Mouse (Mus musculus) lung, embryonic 14.5 days (tissue): Measurements from ENCODE around the gene Antxr2. TPM values are rescaled to one million over a fixed set of nuclear protein-coding genes. Genes with fewer than 3 reads are reported as not detected.

Experiments
- ATAC-seq: fragments of 200-750 bp; cut with Nextera tagmentation; 2 replicates; pipeline ENCODE4 v1.8.0; 2017; ENCODE audit warnings: mild to moderate bottlenecking, moderate TSS enrichment, moderate library complexity; ENCODE audit not compliant: insufficient read depth
- DNase-seq: peaks from one replicate; pipeline ENCODE4 v3.0.0-alpha.2; 2015
- H3K27ac ChIP-seq: fragments of 300-500 bp; sonication (generic); 2 replicates; pipeline ENCODE4 v1.5.1; 2014; ENCODE audit warnings: low read depth, mild to moderate bottlenecking, moderate library complexity
- H3K27me3 ChIP-seq: fragments of 300-500 bp; sonication (generic); 2 replicates; pipeline ENCODE4 v1.6.1; 2014; ENCODE audit warnings: low read length, control low read depth; ENCODE audit not compliant: insufficient read depth
- H3K36me3 ChIP-seq: fragments of 300-500 bp; sonication (generic); 2 replicates; pipeline ENCODE4 v1.6.1; 2014; ENCODE audit warnings: control low read depth; ENCODE audit not compliant: insufficient read depth
- H3K4me1 ChIP-seq: fragments of 300-500 bp; sonication (generic); 2 replicates; pipeline ENCODE4 v1.6.1; 2014; ENCODE audit warnings: antibody characterized with exemption, control low read depth; ENCODE audit not compliant: insufficient read depth
- H3K4me2 ChIP-seq: fragments of 300-500 bp; sonication (generic); 2 replicates; pipeline ENCODE4 v1.6.1; 2014; ENCODE audit warnings: mild to moderate bottlenecking
- H3K4me3 ChIP-seq: fragments of 300-500 bp; sonication (generic); 2 replicates; pipeline ENCODE4 v1.5.1; 2014; ENCODE audit warnings: low read depth, low read length
- H3K9ac ChIP-seq: fragments of 300-500 bp; sonication (generic); 2 replicates; pipeline ENCODE4 v1.6.1; 2014
- H3K9me3 ChIP-seq: fragments of 300-500 bp; sonication (generic); 2 replicates; pipeline ENCODE4 v1.6.1; 2016; ENCODE audit warnings: low read depth, low read length, control low read depth
- CTCF ChIP-seq: IDR thresholded peaks from 2 replicates; pipeline ENCODE4 v1.5.1; 2016; ENCODE audit warnings: antibody characterized with exemption, low read depth
- WGBS: fragments of 180-500 bp; shearing (Covaris S2); extraction: QIAGEN DNeasy Blood & Tissue Kit; methylation state at CpG from one replicate; pipeline ENCODE4 v1.1.7; 2014; 5-methylcytosine and 5-hydroxymethylcytosine counted together
- polyA plus RNA-seq: library from polyadenylated mRNA; unstranded; fragments of >200 nt; fragmentation: Nextera tagmentation; extraction: Ambion mirVana; gene quantifications from 2 replicates; pipeline ENCODE4 v1.2.1, GENCODE M21; 2014

Antxr2 gene
- polyA plus RNA-seq, 1 experiment from 2014 or later = 36.5 TPM

DNA sequence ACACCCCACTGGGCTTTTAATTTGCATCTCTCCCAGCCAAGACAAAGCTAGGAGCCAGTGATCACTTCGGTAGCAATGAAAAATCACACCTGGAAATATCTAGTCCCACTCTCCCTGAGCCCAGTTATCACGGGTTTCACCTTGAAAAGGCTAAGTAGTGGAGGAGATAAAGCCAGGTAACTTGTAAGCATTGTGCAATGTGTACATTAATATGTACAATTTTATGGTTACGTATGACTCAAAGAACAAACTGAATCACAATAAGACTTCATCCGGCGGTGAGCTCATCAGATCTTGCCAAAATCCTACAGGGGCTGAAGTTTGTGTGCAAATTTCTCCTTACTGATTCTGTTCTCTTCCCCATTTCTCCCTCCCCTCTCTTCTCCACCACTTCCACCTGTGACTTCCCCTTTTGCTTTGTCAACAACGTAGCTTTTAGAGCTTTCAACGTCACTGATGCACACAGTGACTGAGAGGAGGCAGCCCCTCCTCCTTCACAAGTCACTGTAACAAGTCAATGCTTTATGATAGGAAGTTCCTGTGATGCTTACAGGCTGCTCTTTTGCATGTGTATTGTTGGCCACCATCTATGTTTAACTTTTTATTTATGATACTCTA lies 2.1 kb upstream of the Antxr2 start:
- WGBS = 55% methylated on average over 7 of the region's 7 CpGs
- no peak for DNase-seq

DNA sequence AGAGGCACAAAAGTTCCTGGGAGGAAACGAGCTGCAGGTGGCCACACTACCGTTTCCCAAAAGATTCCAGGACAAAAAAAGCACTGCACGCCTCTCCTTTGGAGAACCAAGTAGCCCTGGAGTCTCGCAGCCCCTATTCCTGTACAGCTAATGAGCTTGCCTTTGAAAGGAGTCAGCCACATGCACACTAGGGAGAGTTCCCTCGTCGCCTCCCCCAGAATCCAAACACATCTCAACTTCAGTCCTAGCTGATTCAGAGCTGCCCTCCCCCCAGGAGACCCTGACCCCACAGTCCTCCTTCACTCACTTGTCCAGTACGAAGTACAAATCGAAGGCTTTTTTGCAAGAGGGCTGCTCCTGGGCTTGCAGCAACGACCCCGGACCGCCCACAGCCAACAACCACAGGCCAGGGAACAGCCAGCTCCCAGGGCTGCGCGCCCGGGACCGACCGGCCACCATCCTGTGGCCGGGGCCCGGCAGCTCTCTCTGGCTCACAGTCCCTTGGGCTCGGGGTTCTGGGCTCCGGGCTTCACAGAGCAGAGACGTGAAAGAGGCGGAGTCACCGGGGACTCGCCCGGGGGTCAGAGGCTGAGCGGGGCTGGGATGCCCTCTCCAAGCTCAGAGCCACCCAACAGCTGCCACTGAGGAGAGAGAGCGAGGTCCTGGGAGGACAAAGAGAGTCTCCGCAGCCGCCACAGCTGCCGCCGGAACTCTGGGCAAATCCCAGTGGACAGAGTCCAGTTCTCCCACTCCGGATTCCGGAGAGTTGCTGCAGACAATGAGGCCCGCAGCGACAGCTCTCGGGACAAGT lies 547 bp downstream of the Antxr2 start:
- Histone ChIP-seq H3K36me3 (peaks cover 14% of the 10 kb centered on the region), H3K9me3 (no peaks in the 10 kb centered on the region), H3K27ac (peak overlapping the region; percentile 93), H3K27me3 (no peaks in the 10 kb centered on the region), H3K4me2 (peak overlapping the region; percentile 71), H3K4me3 (peak overlapping the region; percentile 74), H3K9ac (peak overlapping the region; percentile 85), H3K4me1 (peaks cover 2% of the 10 kb centered on the region; the same call in 1 of the 2 replicates)
- under 1% methylated on average over 36 of the region's 36 CpGs for WGBS
- peak; percentile 90 for ATAC-seq
- DNase-seq = peak; percentile 73
- no peak for TF ChIP-seq CTCF

More for the DNA sequence above, 2.1 kb upstream of the Antxr2 start:
- no peaks in the 10 kb centered on the region for H3K27me3 ChIP-seq
- H3K4me1 ChIP-seq = peaks cover 2% of the 10 kb centered on the region; the same call in 1 of the 2 replicates
- no peaks in the 10 kb centered on the region for H3K36me3 ChIP-seq
- H3K9ac ChIP-seq = no peak overlapping the region
- H3K9me3 ChIP-seq = no peaks in the 10 kb centered on the region
- H3K27ac ChIP-seq = no peak overlapping the region
- H3K4me3 ChIP-seq = no peak overlapping the region
- no peak for TF ChIP-seq CTCF
- ATAC-seq = no peak
- H3K4me2 ChIP-seq = no peak overlapping the region

DNA sequence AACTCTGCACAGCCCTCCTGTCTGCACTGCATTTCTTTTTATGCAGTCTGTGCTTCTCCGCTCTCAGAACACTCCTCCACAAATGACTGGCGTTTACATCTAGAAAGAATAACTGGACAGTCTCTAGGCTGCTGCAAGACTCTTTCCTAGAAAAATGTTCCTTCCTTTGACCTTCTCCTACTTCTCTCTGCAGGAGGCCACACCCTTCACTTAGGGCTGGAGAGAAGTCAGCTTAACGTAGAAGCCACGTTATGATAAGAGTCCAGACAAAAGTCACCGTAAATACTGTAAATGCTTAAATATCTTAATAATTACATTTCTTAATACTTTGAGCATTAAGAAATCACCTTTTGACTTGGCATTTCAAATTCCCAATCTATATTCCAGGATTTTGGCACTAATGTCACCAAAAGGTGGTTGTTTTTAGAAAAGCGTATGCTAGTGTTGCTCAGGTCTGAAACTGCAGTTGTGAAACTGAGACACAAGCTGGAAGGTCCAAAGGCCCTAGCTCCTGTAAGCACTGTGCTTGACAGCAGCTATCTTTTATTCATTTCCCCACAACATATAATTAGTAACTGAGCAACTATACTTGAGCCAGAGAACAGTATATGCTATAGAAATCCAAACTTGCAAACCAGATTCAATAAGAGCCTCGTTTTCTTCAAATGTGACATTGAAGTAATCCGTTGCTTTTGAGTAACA lies 3.0 kb downstream of the Antxr2 start:
- Histone ChIP-seq H3K4me2 (peak overlapping the region; percentile 71), H3K36me3 (peaks cover 24% of the 10 kb centered on the region), H3K9ac (no peak overlapping the region), H3K27me3 (no peaks in the 10 kb centered on the region), H3K27ac (no peak overlapping the region), H3K4me3 (no peak overlapping the region), H3K4me1 (peaks cover 2% of the 10 kb centered on the region; the same call in 1 of the 2 replicates), H3K9me3 (no peaks in the 10 kb centered on the region)
- no peak for DNase-seq
- 55% methylated on average over 8 of the region's 8 CpGs for WGBS
- no peak for TF ChIP-seq CTCF
- ATAC-seq = no peak

DNA sequence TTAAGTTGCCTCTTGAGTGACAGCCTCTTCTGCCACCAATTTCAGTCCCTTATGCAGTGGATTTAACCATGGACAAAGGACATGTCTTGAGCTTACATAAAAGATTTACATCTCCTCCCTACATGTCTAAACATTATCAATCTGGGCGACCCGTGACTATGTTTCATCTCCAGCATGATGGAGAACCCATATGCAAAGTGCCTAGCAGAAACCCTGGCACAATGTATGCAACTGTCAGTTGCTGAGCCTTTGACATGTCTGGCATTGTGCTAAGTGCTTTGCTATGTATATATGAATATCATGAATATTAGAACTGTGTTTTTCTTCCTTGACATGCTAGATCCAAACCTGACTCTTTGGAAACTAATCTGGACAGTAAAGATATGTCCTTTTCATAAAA lies 4.9 kb downstream of the Antxr2 start:
- no peak overlapping the region for H3K27ac ChIP-seq
- DNase-seq (no peak), ATAC-seq (no peak)
- no peak overlapping the region for H3K4me2 ChIP-seq
- H3K9ac ChIP-seq = no peak overlapping the region
- H3K4me1 ChIP-seq = no peaks in the 10 kb centered on the region
- no peaks in the 10 kb centered on the region for H3K9me3 ChIP-seq
- H3K36me3 ChIP-seq = peaks cover 31% of the 10 kb centered on the region
- H3K4me3 ChIP-seq = no peak overlapping the region
- no peak for TF ChIP-seq CTCF
- H3K27me3 ChIP-seq = no peaks in the 10 kb centered on the region
- 87% methylated on average over 2 of the region's 2 CpGs for WGBS

DNA sequence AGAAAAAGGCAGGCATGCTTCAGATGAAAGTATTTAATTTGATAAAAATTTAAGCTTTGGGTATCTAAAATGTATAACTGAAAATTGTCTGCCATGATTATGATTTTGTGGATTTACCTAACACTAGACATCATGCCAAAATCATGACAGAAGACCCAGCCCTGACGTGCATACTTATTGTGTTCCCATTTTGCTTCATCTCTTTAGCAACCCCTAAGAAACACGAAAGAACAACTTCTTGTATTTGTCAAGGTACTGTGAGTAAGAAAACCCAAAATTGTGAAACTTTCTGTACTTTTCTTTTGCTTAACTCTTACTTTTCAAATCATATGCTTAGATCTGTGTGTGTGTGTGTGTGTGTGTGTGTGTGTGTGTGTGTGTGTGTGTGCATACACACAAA lies 6.3 kb downstream of the Antxr2 start:
- WGBS = 88% methylated on average over 2 of the region's 2 CpGs
- no peaks in the 10 kb centered on the region for H3K4me1 ChIP-seq
- H3K36me3 ChIP-seq = peaks cover 40% of the 10 kb centered on the region
- no peak overlapping the region for H3K9ac ChIP-seq
- no peak for TF ChIP-seq CTCF
- H3K27me3 ChIP-seq = no peaks in the 10 kb centered on the region
- no peak overlapping the region for H3K4me3 ChIP-seq
- no peaks in the 10 kb centered on the region for H3K9me3 ChIP-seq
- ATAC-seq (no peak), DNase-seq (no peak)
- H3K4me2 ChIP-seq = no peak overlapping the region
- no peak overlapping the region for H3K27ac ChIP-seq

DNA sequence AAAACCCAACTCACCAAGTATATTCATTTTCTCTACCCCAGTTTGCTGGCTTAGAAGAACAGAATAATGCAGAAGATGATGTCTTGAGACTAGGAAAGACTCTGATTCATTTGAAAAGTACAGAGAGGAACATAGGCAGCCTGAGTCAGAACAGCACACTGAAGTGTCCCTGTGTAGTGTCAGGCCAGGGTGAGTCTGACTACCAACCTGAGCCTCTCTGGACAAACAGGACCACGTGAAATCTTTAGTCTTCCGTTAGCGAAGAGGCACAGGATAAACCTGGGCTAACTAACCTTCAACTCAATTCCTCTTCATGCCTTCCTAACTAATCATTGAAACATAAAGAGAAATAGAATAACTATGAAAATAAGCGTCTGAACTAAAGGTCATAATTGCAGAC lies 9.3 kb downstream of the Antxr2 start:
- no peak for TF ChIP-seq CTCF
- ATAC-seq = no peak
- 85% methylated on average over 4 of the region's 4 CpGs for WGBS

DNA sequence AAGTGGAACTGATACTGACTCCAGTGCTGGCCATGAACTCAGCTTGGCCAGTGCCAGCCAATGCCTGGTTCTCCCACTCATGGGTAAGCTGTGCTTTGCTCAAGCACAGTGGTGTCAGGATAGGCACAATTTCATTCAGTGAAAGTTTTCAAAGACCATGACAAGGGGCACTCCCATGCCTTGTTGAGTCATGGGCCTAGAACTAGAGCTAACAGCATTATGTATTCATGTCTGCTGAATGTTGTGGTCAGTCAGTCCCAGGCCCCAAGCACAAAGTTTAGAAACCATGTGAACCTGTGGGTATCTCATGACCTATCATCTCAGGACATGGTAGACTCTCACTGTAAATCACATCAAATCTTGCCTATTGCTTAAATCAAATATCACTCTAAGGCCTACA lies 10.2 kb downstream of the Antxr2 start:
- no peak for ATAC-seq
- H3K27me3 ChIP-seq = no peaks in the 10 kb centered on the region

More for the DNA sequence above, 9.3 kb downstream of the Antxr2 start:
- Histone ChIP-seq H3K27ac (no peak overlapping the region), H3K4me1 (no peaks in the 10 kb centered on the region), H3K36me3 (peaks cover 36% of the 10 kb centered on the region), H3K9me3 (no peaks in the 10 kb centered on the region), H3K4me2 (no peak overlapping the region), H3K4me3 (no peak overlapping the region), H3K9ac (no peak overlapping the region), H3K27me3 (no peaks in the 10 kb centered on the region)
- no peak for DNase-seq

More for the DNA sequence above, 10.2 kb downstream of the Antxr2 start:
- H3K4me1 ChIP-seq = no peaks in the 10 kb centered on the region
- H3K36me3 ChIP-seq = peaks cover 35% of the 10 kb centered on the region
- H3K4me2 ChIP-seq = no peak overlapping the region
- H3K9me3 ChIP-seq = no peaks in the 10 kb centered on the region
- no peak overlapping the region for H3K27ac ChIP-seq
- H3K4me3 ChIP-seq = no peak overlapping the region
- no peak for TF ChIP-seq CTCF
- no peak overlapping the region for H3K9ac ChIP-seq
- DNase-seq = no peak
